Mouse (Mus musculus): Measurements from ENCODE around the gene Ctps2. TPM values are rescaled to one million over a fixed set of nuclear protein-coding genes. Genes with fewer than 3 reads are reported as not detected.

Gene Ctps2
- total RNA-seq, 2 experiments from 2014 or later = 5.5 to 7.6 TPM

- intact Hi-C loops (cut with DNase I) = loop anchor here (10.0 kb wide), 1 partner anchor 1149 kb away; no protein-coding TSS in a partner anchor
- peak; percentile 69 for TF ChIP-seq CTCF (IDR thresholded peaks at IDR 0.05)
- H3K27ac ChIP-seq = no peak overlapping the region
- peak; percentile 49 for DNase-seq
- no peak overlapping the region for H3K4me3 ChIP-seq
Observed at GRCm38 (mm10) chrX:162915697-162916096, 14.7 kb downstream of the Ctps2 start.

GRCm38 (mm10) chrX:162921487-162922125 lies 20.6 kb downstream of the Ctps2 start:
- no peak for DNase-seq
- intact Hi-C loops (cut with DNase I) = no loop called here
- Histone ChIP-seq H3K27ac (no peak overlapping the region), H3K4me3 (no peak overlapping the region)
- TF ChIP-seq CTCF (IDR thresholded peaks at IDR 0.05) = no peak

GRCm38 (mm10) chrX:162931467-162931866 lies 30.4 kb downstream of the Ctps2 start:
- no peak for TF ChIP-seq CTCF (IDR thresholded peaks at IDR 0.05)
- no peak for DNase-seq
- intact Hi-C loops (cut with DNase I) = no loop called here
- Histone ChIP-seq H3K27ac (no peak overlapping the region), H3K4me3 (no peak overlapping the region)

DNA sequence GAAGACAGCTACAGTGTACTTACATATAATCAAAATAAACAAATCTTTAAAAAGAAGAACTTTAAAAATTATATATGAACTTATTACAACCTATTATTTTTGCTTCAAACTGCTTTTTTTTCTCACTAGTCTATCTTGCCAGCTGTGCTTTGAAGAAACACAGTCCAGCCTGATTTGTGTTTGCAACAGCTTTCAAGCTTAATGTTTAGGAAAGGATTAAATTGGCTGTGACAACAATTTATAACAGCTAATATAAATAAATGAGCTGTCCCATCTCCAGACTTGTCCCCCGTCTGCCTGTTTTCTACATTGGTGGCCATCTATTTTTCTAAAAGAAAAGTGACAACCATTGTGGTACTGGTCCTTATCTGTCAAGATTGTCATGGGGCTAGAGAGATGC lies 41.0 kb downstream of the Ctps2 start:
- intact Hi-C loops (cut with DNase I) = no loop called here
- DNase-seq = no peak
- Histone ChIP-seq H3K27ac (no peak overlapping the region), H3K4me3 (no peak overlapping the region)
- no peak for TF ChIP-seq CTCF (IDR thresholded peaks at IDR 0.05)

- intact Hi-C loops (cut with DNase I) = no loop called here
- TF ChIP-seq CTCF (IDR thresholded peaks at IDR 0.05) = peak; percentile 57
- Histone ChIP-seq H3K4me3 (no peak overlapping the region), H3K27ac (no peak overlapping the region)
- DNase-seq = peak; percentile 17
Observed at GRCm38 (mm10) chrX:162949811-162950439, 48.9 kb downstream of the Ctps2 start.

- no peak for TF ChIP-seq CTCF (IDR thresholded peaks at IDR 0.05)
- H3K4me3 ChIP-seq = no peak overlapping the region
- intact Hi-C loops (cut with DNase I) = no loop called here
- DNase-seq = no peak
- no peak overlapping the region for H3K27ac ChIP-seq
Observed at GRCm38 (mm10) chrX:162957921-162958320, 56.9 kb downstream of the Ctps2 start.

GRCm38 (mm10) chrX:162963840-162964239 lies 62.8 kb downstream of the Ctps2 start:
- no peak for DNase-seq
- intact Hi-C loops (cut with DNase I) = no loop called here
- TF ChIP-seq CTCF (IDR thresholded peaks at IDR 0.05) = no peak
- H3K27ac ChIP-seq = no peak overlapping the region
- no peak overlapping the region for H3K4me3 ChIP-seq

GRCm38 (mm10) chrX:162964383-162964782 lies 63.3 kb downstream of the Ctps2 start, which contains the start of gene S100g:
TSS of gene S100g (minus strand) at chrX:162964599.
- no peak for DNase-seq
- no peak for TF ChIP-seq CTCF (IDR thresholded peaks at IDR 0.05)
- Histone ChIP-seq H3K27ac (no peak within 1 kb of the TSS), H3K4me3 (no peak within 1 kb of the TSS)
- intact Hi-C loops (cut with DNase I) = no loop called here

GRCm38 (mm10) chrX:162967456-162967855 lies 66.4 kb downstream of the Ctps2 start:
- no peak for DNase-seq
- H3K27ac ChIP-seq = no peak overlapping the region
- intact Hi-C loops (cut with DNase I) = no loop called here

GRCm38 (mm10) chrX:162976194-162976593 lies 75.2 kb downstream of the Ctps2 start:
- no peak overlapping the region for H3K4me3 ChIP-seq
- TF ChIP-seq CTCF (IDR thresholded peaks at IDR 0.05) = no peak
- no peak overlapping the region for H3K27ac ChIP-seq
- no peak for DNase-seq
- intact Hi-C loops (cut with DNase I) = no loop called here

More at GRCm38 (mm10) chrX:162967456-162967855, 66.4 kb downstream of the Ctps2 start:
- TF ChIP-seq CTCF (IDR thresholded peaks at IDR 0.05) = no peak
- H3K4me3 ChIP-seq = no peak overlapping the region

- TF ChIP-seq CTCF (IDR thresholded peaks at IDR 0.05) = no peak
- no peak for DNase-seq
- Histone ChIP-seq H3K27ac (no peak overlapping the region), H3K4me3 (no peak overlapping the region)
- intact Hi-C loops (cut with DNase I) = no loop called here
Observed at GRCm38 (mm10) chrX:162986876-162987495, 85.9 kb downstream of the Ctps2 start.

- H3K4me3 ChIP-seq = no peak overlapping the region
- intact Hi-C loops (cut with DNase I) = no loop called here
- H3K27ac ChIP-seq = no peak overlapping the region
- DNase-seq = no peak
- TF ChIP-seq CTCF (IDR thresholded peaks at IDR 0.05) = no peak
Observed at GRCm38 (mm10) chrX:162991396-162991795, 90.4 kb downstream of the Ctps2 start.

- no peak for DNase-seq
- no peak for TF ChIP-seq CTCF (IDR thresholded peaks at IDR 0.05)
- H3K27ac ChIP-seq = no peak overlapping the region
- H3K4me3 ChIP-seq = no peak overlapping the region
- intact Hi-C loops (cut with DNase I) = no loop called here
Observed at GRCm38 (mm10) chrX:162992121-162992520, 91.1 kb downstream of the Ctps2 start.

All from gastrocnemius, adult 2 months (tissue).